Mouse (Mus musculus) liver, embryonic 12.5 days (tissue): ENCODE data around the gene Ssxb6. TPM values are rescaled to one million over a fixed set of nuclear protein-coding genes. Genes with fewer than 3 reads are reported as not detected.
"Not testable (repeated sequence)": the region's sequence is repeated elsewhere in the genome, so short reads cannot be mapped to it uniquely, and the experiment has no call there.

Experiments
- ATAC-seq: fragments of 200-750 bp; cut with Nextera tagmentation; 2 replicates; pipeline ENCODE4 v1.8.0; 2017; ENCODE audit warnings: moderate number of reproducible peaks, mild to moderate bottlenecking, moderate library complexity
- H3K27ac ChIP-seq: fragments of 300-500 bp; sonication (generic); 2 replicates; pipeline ENCODE4 v1.5.1; 2016; ENCODE audit warnings: mild to moderate bottlenecking
- H3K27me3 ChIP-seq: fragments of 300-500 bp; sonication (generic); replicated peaks from 2 replicates; pipeline ENCODE4 v1.6.1; 2016; ENCODE audit warnings: mild to moderate bottlenecking, moderate library complexity
- H3K36me3 ChIP-seq: fragments of 300-500 bp; sonication (generic); 2 replicates; pipeline ENCODE4 v1.6.1; 2016; ENCODE audit warnings: mild to moderate bottlenecking, moderate library complexity
- H3K4me1 ChIP-seq: fragments of 300-500 bp; sonication (generic); 2 replicates; pipeline ENCODE4 v1.6.1; 2016
- H3K4me2 ChIP-seq: fragments of 300-500 bp; sonication (generic); 2 replicates; pipeline ENCODE4 v1.6.1; 2016; ENCODE audit warnings: mild to moderate bottlenecking, moderate library complexity
- H3K4me3 ChIP-seq: fragments of 300-500 bp; sonication (generic); 2 replicates; pipeline ENCODE4 v1.5.1; 2016; ENCODE audit warnings: mild to moderate bottlenecking, moderate library complexity
- H3K9ac ChIP-seq: fragments of 300-500 bp; sonication (generic); 2 replicates; pipeline ENCODE4 v1.6.1; 2016; ENCODE audit warnings: mild to moderate bottlenecking, moderate library complexity
- H3K9me3 ChIP-seq: fragments of 300-500 bp; sonication (generic); replicated peaks from 2 replicates; pipeline ENCODE4 v1.6.1; 2016; ENCODE audit warnings: mild to moderate bottlenecking, moderate library complexity
- WGBS: fragments of 180-500 bp; shearing (Covaris S2); methylation state at CpG from one replicate; pipeline ENCODE4 v1.1.7; 2016; ENCODE audit not compliant: insufficient replicate concordance; 5-methylcytosine and 5-hydroxymethylcytosine counted together
- polyA plus RNA-seq: library from polyadenylated mRNA; unstranded; fragments of >200 nt; fragmentation: Nextera tagmentation; extraction: Ambion mirVana; gene quantifications from 2 replicates; pipeline ENCODE4 v1.2.1, GENCODE M21; 2016

The Ssxb6 gene
- polyA plus RNA-seq, result not detected in 2 replicates

GRCm38 (mm10) chrX:8548155-8548554, at the start of gene Ssxb6:
Gene Ssxb6 (minus strand): TSS chrX:8548255.
- not testable (repeated sequence) for H3K9me3 ChIP-seq, ATAC-seq, H3K4me3 ChIP-seq, H3K27me3 ChIP-seq, H3K27ac ChIP-seq, H3K9ac ChIP-seq, H3K36me3 ChIP-seq, H3K4me2 ChIP-seq, H3K4me1 ChIP-seq
- WGBS, result 50% methylated on average over 4 of the region's 4 CpGs

GRCm38 (mm10) chrX:8591716-8592115, 43.7 kb upstream of the Ssxb6 start, which contains the start of gene Ssxb3:
Gene Ssxb3 (minus strand): TSS chrX:8591816.
- 38% methylated on average over 1 of the region's 1 CpGs for WGBS
- H3K4me1 ChIP-seq, ATAC-seq: not testable (repeated sequence)

GRCm38 (mm10) chrX:8524854-8525253, 23.2 kb downstream of the Ssxb6 start, which contains the start of gene Gm14459:
Gene Gm14459 (minus strand): TSS chrX:8524954.
- Histone ChIP-seq H3K9ac (no peak within 1 kb of the TSS), H3K4me2 (no peak within 1 kb of the TSS), H3K27me3 (no peaks in the 10 kb centered on the region), H3K4me3 (no peak within 1 kb of the TSS), H3K36me3 (no peaks in the 10 kb centered on the region), H3K9me3 (no peaks in the 10 kb centered on the region), H3K4me1 (no peaks in the 10 kb centered on the region), H3K27ac (no peak within 1 kb of the TSS)
- ATAC-seq, result no peak
- 79% methylated on average over 2 of the region's 2 CpGs for WGBS

More at GRCm38 (mm10) chrX:8591716-8592115, 43.7 kb upstream of the Ssxb6 start, which contains the start of gene Ssxb3:
- not testable (repeated sequence) for H3K4me3 ChIP-seq, H3K9me3 ChIP-seq, H3K36me3 ChIP-seq, H3K4me2 ChIP-seq, H3K27ac ChIP-seq, H3K9ac ChIP-seq, H3K27me3 ChIP-seq

Other genes starting within 250 kb of the Ssxb6 start
- not detected in 2 replicates for gene Ssxb10, start 220.8 kb downstream of the Ssxb6 start, polyA plus RNA-seq
- not detected in 2 replicates for gene Ssxb9, start 181.3 kb downstream of the Ssxb6 start, polyA plus RNA-seq
- gene Ssxb1, start 134.9 kb downstream of the Ssxb6 start, polyA plus RNA-seq, result not detected in 2 replicates
- not detected in 2 replicates for gene Ssxb2, start 86.5 kb downstream of the Ssxb6 start, polyA plus RNA-seq
- not detected in 2 replicates for gene Gm14459, start 23.3 kb downstream of the Ssxb6 start, polyA plus RNA-seq
- gene Ssxb3, start 43.6 kb upstream of the Ssxb6 start, polyA plus RNA-seq, result not detected in 2 replicates
- gene Ssxb8, start 142.6 kb upstream of the Ssxb6 start, polyA plus RNA-seq, result not detected in 2 replicates
- gene Ssx9, start 200.2 kb upstream of the Ssxb6 start, polyA plus RNA-seq, result not detected in 2 replicates